Mouse (Mus musculus) spleen, adult 2 months (tissue): ENCODE data around the gene Smug1.

Source experiments
- CTCF ChIP-seq: fragments of 200-500 bp; IDR thresholded peaks from 2 replicates; pipeline ENCODE4 v1.5.1; 2011; ENCODE audit warnings: mild to moderate bottlenecking, inconsistent platforms; ENCODE audit not compliant: insufficient read depth, insufficient read length, insufficient replicate concordance; ENCODE audit errors: extremely low read depth
- POLR2A ChIP-seq: fragments of 200-500 bp; IDR thresholded peaks from 2 replicates; pipeline ENCODE4 v1.6.1; 2011; ENCODE audit warnings: low read depth, low read length, inconsistent platforms

DNA sequence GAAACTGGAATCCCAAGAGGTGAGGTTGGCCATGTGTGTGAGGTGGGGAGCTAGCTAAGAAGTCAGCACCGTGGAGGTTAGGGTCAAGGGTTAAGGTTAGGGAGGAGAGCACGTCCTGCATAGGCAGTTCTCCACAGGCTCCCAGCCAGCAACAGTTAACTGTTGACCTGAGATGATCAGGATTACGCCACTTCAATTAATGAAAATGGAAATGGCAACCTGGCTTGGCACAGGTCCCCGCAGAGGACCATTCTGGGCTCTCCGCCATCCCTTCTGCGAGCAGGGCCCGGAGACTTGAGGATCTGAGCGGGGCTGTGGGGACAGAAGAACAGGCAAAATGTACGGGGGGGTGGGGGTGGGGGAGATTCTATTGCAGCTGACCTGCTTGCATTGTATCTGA, 19.1 kb downstream of the Smug1 start:
- TF ChIP-seq CTCF: no peak
- TF ChIP-seq POLR2A: no peak
